Mouse (Mus musculus) cerebellum, adult 2 months (tissue): ENCODE data around the gene Prm3.

Source experiments
- CTCF ChIP-seq: fragments of 200-500 bp; IDR thresholded peaks from 2 replicates; pipeline ENCODE4 v1.5.1; 2011; ENCODE audit warnings: low read depth, mild to moderate bottlenecking, control low read depth, low read length, moderate library complexity, borderline replicate concordance; ENCODE audit not compliant: insufficient read depth
- POLR2A ChIP-seq: fragments of 200-500 bp; IDR thresholded peaks from 2 replicates; pipeline ENCODE4 v1.6.1; 2011; ENCODE audit warnings: low read length, control low read depth, borderline replicate concordance; ENCODE audit not compliant: insufficient read depth

DNA sequence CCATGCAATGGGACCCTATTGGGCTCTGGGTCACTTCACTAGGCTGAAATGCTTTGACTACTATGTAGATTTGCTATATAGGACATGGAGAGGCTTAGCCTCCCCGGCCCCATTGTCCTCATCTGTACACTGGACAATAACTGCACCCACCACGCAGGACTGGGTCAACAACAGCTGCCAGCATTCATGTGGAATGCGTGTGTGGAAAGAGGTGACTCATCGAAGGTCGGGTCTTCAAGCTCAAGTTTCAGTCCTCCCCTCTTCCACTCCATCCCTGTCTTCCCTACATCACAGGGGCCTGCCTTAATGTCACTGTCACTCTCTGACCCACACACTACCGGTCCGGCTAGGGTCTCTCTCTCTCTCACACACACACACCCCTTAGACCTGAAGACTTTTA is 14.4 kb downstream of the Prm3 start:
- TF ChIP-seq POLR2A, result no peak
- TF ChIP-seq CTCF, result no peak
